Mouse (Mus musculus): ENCODE data around the gene Wbp1.

DNA sequence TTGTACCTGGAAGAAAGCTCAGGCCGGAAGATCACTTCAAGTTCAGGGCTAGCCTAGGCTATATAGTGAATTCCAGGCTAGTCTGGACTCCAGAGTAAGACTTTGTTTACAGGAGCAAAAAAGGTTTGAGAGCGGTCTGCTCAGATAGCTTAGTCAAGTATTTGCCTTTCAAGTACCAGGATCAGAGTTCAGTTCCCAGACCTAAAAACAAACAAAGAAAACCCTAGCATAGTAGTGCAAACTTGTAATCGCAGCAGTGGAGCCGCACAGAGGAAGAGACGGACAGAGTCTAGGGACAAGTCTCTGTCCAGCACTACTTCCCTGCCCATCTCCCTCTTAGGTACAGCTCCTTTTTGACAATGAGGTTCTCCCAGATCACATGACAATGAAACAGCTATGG, 41.1 kb downstream of the Wbp1 start:
- TF ChIP-seq MEF2A (IDR thresholded peaks at IDR 0.05; ENCODE audit: extremely low read depth, insufficient replicate concordance, low read depth, low read length, poor library complexity, severe bottlenecking) (no peak), POLR2A (IDR thresholded peaks at IDR 0.05; ENCODE audit: control insufficient read depth in 1 of 2, insufficient read depth in 1 of 2, low read depth in 1 of 2, low read length in 2 of 2, poor library complexity in 1 of 2) (no peak), RCOR1 (IDR thresholded peaks at IDR 0.05; ENCODE audit: low read depth, low read length) (no peak), CTCF (IDR thresholded peaks at IDR 0.05 in 2 of 3, conservative IDR thresholded peaks at IDR 0.05 in 1 of 3; ENCODE audit: control insufficient read depth in 1 of 3, insufficient read depth in 1 of 3, low read depth in 2 of 3, low read length in 3 of 3, poor library complexity in 1 of 3, severe bottlenecking in 1 of 3) (no peak), E2F4 (IDR thresholded peaks at IDR 0.05; ENCODE audit: borderline replicate concordance, low read depth, low read length) (no peak), GATA1 (IDR thresholded peaks at IDR 0.05; ENCODE audit: low read depth, low read length) (no peak), POLR2AphosphoS5 (IDR thresholded peaks at IDR 0.05; ENCODE audit: borderline replicate concordance, low read depth, low read length) (no peak)

Data from MEL (cell line).